Mouse (Mus musculus): Measurements from ENCODE around the gene Vmn2r48. TPM values are rescaled to one million over a fixed set of nuclear protein-coding genes. Genes with fewer than 3 reads are reported as not detected.
"Not testable (repeated sequence)": the region's sequence is repeated elsewhere in the genome, so short reads cannot be mapped to it uniquely, and the experiment has no call there.

Gene Vmn2r48
- not detected in 2 replicates for total RNA-seq (2021)
- long read RNA-seq = 0 reads

DNA sequence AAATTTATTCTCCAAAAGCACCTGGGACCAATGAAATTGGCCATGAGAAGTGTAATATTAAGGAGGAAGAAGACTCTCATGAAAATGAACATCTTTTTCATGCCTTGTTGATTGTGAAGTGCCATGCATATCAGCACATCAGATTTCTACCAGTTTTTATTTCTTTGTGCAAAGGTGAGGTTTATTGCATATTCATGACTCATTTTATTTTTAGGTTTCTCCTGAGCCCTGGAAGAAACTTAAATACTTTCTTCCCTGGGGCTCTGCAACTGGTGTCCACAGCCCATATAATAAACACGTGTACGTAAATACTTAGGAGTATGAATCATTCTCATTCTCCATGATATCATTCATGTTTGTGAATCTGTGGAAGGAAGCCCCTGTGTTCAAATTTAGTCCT, at the start of gene Vmn2r48:
Vmn2r48 (minus strand) TSS at position 101 of the 400 bp plus-strand sequence.
- not testable (repeated sequence) for DNase-seq

DNA sequence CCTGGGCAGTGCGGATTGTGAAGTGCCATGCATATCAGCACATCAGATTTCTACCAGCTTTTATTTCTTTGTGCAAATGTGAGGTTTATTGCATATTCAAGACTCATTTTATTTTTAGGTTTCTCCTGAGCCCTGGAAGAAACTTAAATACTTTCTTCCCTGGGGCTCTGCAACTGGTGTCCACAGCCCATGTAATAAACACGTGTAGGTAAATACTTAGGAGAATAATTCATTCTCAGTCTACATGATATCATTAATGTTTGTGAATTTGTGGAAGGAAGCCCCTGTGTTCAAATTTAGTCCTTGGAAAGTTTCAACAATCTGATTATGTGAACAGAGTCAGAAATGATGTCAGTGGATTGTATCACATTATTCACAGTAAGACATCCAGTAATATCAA, 38.8 kb upstream of the Vmn2r48 start, which contains the start of gene Vmn2r49:
Vmn2r49 (minus strand) TSS at position 101 of the 400 bp plus-strand sequence.
- DNase-seq = not testable (repeated sequence)

Other genes starting within 250 kb of the Vmn2r48 start
- not detected in 2 replicates for gene Vmn2r46, start 183.0 kb downstream of the Vmn2r48 start, total RNA-seq (2021)
- not detected in 2 replicates for gene Vmn2r47, start 112.3 kb downstream of the Vmn2r48 start, total RNA-seq (2021)
- not detected in 2 replicates for gene Vmn2r49, start 38.7 kb upstream of the Vmn2r48 start, total RNA-seq (2021)
- not detected in 2 replicates for gene Vmn2r50, start 99.7 kb upstream of the Vmn2r48 start, total RNA-seq (2021)
- gene Vmn2r51, start 152.2 kb upstream of the Vmn2r48 start, total RNA-seq (2021) = not detected in 2 replicates
- not detected in 2 replicates for gene Vmn2r52, start 223.0 kb upstream of the Vmn2r48 start, total RNA-seq (2021)